Mouse (Mus musculus) neutrophil, adult 65 days (primary cell): ENCODE measurements around the gene Ptch1. TPM values are rescaled to one million over a fixed set of nuclear protein-coding genes. Genes with fewer than 3 reads are reported as not detected.

Experiments
- total RNA-seq: library from RNA; stranded (reverse); gene quantifications from 2 replicates; pipeline ENCODE4 v1.2.4, GENCODE M21; 2023

Gene Ptch1
- total RNA-seq = 0.84 and 0.95 TPM in 2 replicates

DNA sequence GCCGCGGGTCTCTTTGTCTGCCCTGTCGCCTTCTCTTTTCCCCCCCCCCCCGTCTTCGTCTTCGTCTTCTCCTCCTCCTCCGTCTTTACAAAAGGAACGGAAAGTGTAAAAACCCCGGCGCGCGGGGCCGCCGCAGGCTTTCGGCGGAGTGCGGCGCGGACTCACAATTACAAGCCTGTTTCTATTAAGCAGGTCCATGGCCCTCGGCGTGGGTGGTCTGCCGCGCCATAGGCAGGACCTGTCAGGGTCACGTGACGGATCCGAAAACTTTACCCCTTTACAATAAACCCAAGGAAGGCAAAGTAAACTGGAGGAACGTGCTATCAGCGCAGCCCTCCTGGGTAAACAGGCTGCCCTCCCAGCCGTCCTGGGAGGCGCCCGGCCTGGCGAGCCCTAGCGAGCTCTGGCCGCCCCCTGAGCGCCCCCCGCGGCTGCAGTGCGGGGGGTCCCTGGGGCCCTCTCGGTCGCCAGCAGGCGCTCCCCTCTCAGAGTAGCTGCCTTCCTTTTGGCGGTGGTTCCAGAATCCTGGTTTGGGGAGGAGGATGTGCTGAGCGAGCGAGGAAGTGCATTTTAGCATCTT is at the start of gene Ptch1:
Ptch1 (minus strand) TSS at position 343 of the 580 bp plus-strand sequence.

GRCm38 (mm10) chr13:63496646-63497582 is 76.5 kb downstream of the Ptch1 start, which contains the start of gene Fancc:
Fancc (minus strand) TSS chr13:63497278.

Other genes with a start within 250 kb of the Ptch1 start
- gene Fancc, start 76.3 kb downstream of the Ptch1 start, total RNA-seq = 6.4 and 19.0 TPM in 2 replicates
- gene Ercc6l2, start 241.6 kb upstream of the Ptch1 start, total RNA-seq = 7.7 and 8.8 TPM in 2 replicates